Mouse (Mus musculus): ENCODE measurements at regions not wholly inside any gene's neighbourhood (a gene's known extent, or its start where the extent isn't known, plus 50 kb on each side); places are given as distances from the start of the nearest gene placed in this dataset.

DNA sequence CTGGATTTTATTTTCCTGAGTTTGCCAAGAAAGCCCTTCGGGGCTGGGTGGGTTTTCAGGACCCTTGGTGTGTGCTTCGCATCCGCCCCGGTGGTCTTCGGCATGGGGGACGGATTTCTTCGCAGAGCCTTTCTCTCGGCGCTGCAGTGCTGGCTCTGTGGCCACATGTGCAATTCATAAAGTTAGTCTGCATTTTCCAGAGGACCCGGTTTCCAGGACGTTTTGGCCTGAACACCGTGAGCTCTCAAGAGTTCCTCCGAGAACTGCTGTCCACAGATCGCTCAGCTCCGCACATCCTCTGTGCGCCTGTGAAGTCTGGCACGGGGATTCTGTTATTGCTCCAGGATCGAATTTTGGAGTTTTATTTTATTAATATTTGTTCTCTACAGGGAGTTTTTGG is 63.2 kb upstream of the Cxcl14 start:
- TF ChIP-seq POLR2A (IDR thresholded peaks at IDR 0.05; ENCODE audit: control insufficient read depth, low read depth, low read length): no peak
- TF ChIP-seq CTCF (IDR thresholded peaks at IDR 0.05; ENCODE audit: control insufficient read depth, insufficient read depth, insufficient replicate concordance, low read depth, low read length): no peak
